Mouse (Mus musculus): ENCODE results near the gene Lrp2bp.

Lrp2bp gene

GRCm38 (mm10) chr8:46024392-46024791 lies 25.3 kb downstream of the Lrp2bp start:
- no peak for DNase-seq (ENCODE audit: low read depth, low spot score)

DNA sequence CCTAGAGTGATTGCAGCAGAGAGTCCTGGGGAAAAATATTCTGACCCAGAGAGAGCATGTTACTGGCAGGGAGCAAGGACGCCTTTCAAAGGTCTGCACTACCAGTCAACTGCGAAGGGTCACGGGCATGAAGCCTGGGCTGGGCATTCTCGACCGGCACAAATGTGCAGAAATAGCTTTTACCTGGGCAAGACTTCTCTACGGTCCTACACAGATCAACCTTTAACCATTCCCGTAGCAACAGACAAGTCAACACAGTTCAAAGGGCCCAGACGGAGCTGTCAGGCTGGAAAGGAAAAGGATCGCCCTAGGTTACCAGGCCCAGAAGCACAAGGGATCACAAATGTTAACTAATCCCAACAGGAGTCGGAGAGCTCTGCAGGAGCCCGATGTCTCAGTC lies 37.1 kb downstream of the Lrp2bp start:
- no peak for DNase-seq (ENCODE audit: low read depth, low spot score)

GRCm38 (mm10) chr8:46039666-46040065 lies 40.6 kb downstream of the Lrp2bp start:
- DNase-seq (ENCODE audit: low read depth, low spot score) = no peak

GRCm38 (mm10) chr8:46040260-46040659 lies 41.2 kb downstream of the Lrp2bp start:
- no peak for DNase-seq (ENCODE audit: low read depth, low spot score)

DNA sequence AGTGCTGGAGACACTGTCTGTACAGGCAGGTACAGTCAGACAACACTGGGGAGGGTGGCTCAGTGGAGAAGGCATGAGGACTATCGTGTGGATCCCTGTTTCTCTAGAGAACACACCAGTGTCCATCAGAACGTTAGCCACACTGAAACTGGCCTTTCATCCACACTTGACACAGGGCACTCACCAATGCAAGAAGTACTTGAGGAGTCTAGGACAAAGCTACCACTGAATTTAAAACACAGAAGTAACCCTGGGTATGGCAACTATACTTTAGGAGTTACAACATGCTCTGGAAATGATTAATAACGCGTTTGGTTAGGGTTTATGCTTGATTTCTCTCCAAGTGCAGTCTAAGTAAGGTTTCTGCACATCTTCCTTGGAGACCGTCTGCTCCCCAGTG lies 73.7 kb downstream of the Lrp2bp start:
- DNase-seq (ENCODE audit: low read depth, low spot score) = no peak

GRCm38 (mm10) chr8:46073540-46074140 lies 74.5 kb downstream of the Lrp2bp start:
- no peak for DNase-seq (ENCODE audit: low read depth, low spot score)

GRCm38 (mm10) chr8:46075223-46075622 lies 76.1 kb downstream of the Lrp2bp start:
- no peak for DNase-seq (ENCODE audit: low read depth, low spot score)

DNA sequence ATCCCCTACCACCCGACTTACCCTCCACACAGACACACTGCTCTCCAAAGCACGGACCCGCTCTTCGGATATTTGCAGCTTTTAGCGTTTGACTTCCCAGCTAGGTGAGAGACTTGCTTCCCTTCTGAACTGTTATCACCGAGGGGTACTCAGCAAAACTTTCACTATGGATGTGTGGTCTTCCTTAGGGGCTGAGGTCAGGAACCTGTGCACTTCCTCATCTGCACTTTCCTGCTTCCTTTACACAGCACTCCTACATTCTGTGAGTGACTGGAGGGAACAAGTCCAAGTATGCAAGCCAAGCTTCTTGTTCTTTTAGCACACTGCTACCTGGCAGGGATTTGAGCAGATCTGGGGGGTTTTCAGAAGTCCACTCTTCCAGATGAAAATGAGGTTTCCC lies 79.8 kb downstream of the Lrp2bp start:
- no peak for DNase-seq (ENCODE audit: low read depth, low spot score)

All from ZHBTc4 (cell line).